Mouse (Mus musculus) stomach, postnatal 0 days (tissue): ENCODE data around the gene Cdk12.

Experiments
- CTCF ChIP-seq: IDR thresholded peaks from 2 replicates; pipeline ENCODE4 v1.5.1; 2016; ENCODE audit warnings: antibody characterized with exemption, low read depth, mild to moderate bottlenecking, moderate library complexity
- EP300 ChIP-seq: optimal IDR thresholded peaks from 2 replicates; pipeline ENCODE3; 2016; ENCODE audit warnings: antibody characterized with exemption

- TF ChIP-seq EP300 (no peak), CTCF (no peak)
Measured at GRCm38 (mm10) chr11:98295013-98295585, 92.2 kb downstream of the Cdk12 start.
